ENCODE assay signal across 15 mouse cellular contexts in the genomic region with DNA sequence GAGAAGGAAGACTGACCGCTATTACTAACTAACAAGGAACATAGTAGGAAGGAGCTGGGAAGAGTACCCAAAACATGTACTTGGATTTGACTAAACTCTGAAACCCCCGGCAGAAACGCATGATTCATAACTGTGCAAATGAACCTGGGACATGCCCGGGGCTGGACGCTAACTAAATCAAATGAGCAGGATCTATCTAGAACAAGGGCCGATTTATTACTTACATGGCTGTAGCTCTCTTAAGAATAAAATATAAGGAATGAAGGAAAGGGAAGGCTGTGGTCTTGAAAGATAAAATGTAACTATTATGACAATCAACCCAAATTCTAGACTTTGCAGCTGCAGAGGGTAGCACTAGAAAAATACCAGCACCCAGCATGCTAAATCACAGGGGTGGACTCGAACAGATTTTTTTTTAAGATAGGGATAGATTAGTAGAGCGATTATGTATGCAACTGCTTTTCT. TPM values are rescaled to one million over a fixed set of nuclear protein-coding genes. Genes with fewer than 3 reads are reported as not detected.
DNase-seq lines count a peak whose midpoint lies in the region; ATAC-seq and TF ChIP-seq lines count a peak whose summit lies in the region.
"Had no signal": no experiment of that assay in that cellular context is flagged by ENCODE, and none has a peak within 500 bp of the region (broad histone marks: within the 10 kb centered on the region; RNA-seq: fewer than 3 reads in every experiment).

No protein-coding gene starts in this region.

- peak; percentile 13 for DNase-seq in adrenal gland, postnatal 14 days
- no peak for DNase-seq in adrenal gland, postnatal 36 days
- DNase-seq in hindbrain, embryonic 10.5 days (ENCODE audit: low spot score): no peak
- no peak for DNase-seq in neural tube, embryonic 10.5 days (ENCODE audit: extremely low spot score, low spot score)
- DNase-seq in liver, postnatal 0 days: no peak
- no peak for DNase-seq in urinary bladder, adult 18-20 months (ENCODE audit: low spot score in 2 of 2)
- DNase-seq: cerebellum, adult 2 months; gastrocnemius, postnatal 36 days; kidney, adult 18-20 months had no signal

- no peak for TF ChIP-seq EP300 in liver, postnatal 0 days (IDR thresholded peaks at IDR 0.05; ENCODE audit: low read depth)

- no peak overlapping the region for H3K27ac ChIP-seq in hindbrain, embryonic 10.5 days
- no peak overlapping the region for H3K27ac ChIP-seq in hindbrain, embryonic 12.5 days
- H3K27ac ChIP-seq in neural tube, embryonic 12.5 days: no peak overlapping the region
- no peak overlapping the region for H3K27ac ChIP-seq in liver, postnatal 0 days (ENCODE audit: low read depth)
- H3K27ac ChIP-seq: embryonic facial prominence, embryonic 12.5 days; forebrain, embryonic 15.5 days had no signal

- no peak for ATAC-seq in hindbrain, embryonic 12.5 days (ENCODE audit: low FRiP score)
- no peak for ATAC-seq in neural tube, embryonic 12.5 days (ENCODE audit: low FRiP score, low read depth)
- ATAC-seq in liver, postnatal 0 days: no peak
- ATAC-seq: forebrain, embryonic 15.5 days had no signal

- TF ChIP-seq CTCF in liver, postnatal 0 days (IDR thresholded peaks at IDR 0.05; ENCODE audit: low read depth): no peak

- H3K4me2 ChIP-seq in hindbrain, embryonic 12.5 days (replicated peaks): no peak overlapping the region
- no peak overlapping the region for H3K4me2 ChIP-seq in neural tube, embryonic 12.5 days (replicated peaks)
- peak overlapping the region; percentile 67 for H3K4me2 ChIP-seq in liver, postnatal 0 days (ENCODE audit: low read depth, low read length)
- H3K4me2 ChIP-seq: forebrain, embryonic 15.5 days had no signal

- 6% methylated on average over 8 of the region's 8 CpGs for WGBS in hindbrain, embryonic 10.5 days
- WGBS in hindbrain, embryonic 12.5 days: 6% methylated on average over 8 of the region's 8 CpGs
- WGBS in neural tube, embryonic 12.5 days: 4% methylated on average over 8 of the region's 8 CpGs
- 6% methylated on average over 8 of the region's 8 CpGs for WGBS in liver, postnatal 0 days (ENCODE audit: insufficient replicate concordance)

- H3K9me3 ChIP-seq in hindbrain, embryonic 10.5 days: no peaks in the 10 kb centered on the region
- H3K9me3 ChIP-seq in hindbrain, embryonic 12.5 days (replicated peaks): no peaks in the 10 kb centered on the region
- no peaks in the 10 kb centered on the region for H3K9me3 ChIP-seq in neural tube, embryonic 12.5 days
- H3K9me3 ChIP-seq in liver, postnatal 0 days (ENCODE audit: low read length): no peaks in the 10 kb centered on the region
- H3K9me3 ChIP-seq: embryonic facial prominence, embryonic 12.5 days; forebrain, embryonic 15.5 days had no signal

- peak overlapping the region; percentile 37 for H3K4me3 ChIP-seq in hindbrain, embryonic 10.5 days
- H3K4me3 ChIP-seq in hindbrain, embryonic 12.5 days: no peak overlapping the region
- 0 out of 2 replicates have a peak overlapping the region, but pooled peaks have one; percentile 13 for H3K4me3 ChIP-seq in neural tube, embryonic 12.5 days
- H3K4me3 ChIP-seq in liver, postnatal 0 days (ENCODE audit: low read depth, low read length): no peak overlapping the region
- H3K4me3 ChIP-seq: forebrain, embryonic 15.5 days had no signal

- no peak overlapping the region for H3K9ac ChIP-seq in hindbrain, embryonic 12.5 days
- H3K9ac ChIP-seq in neural tube, embryonic 12.5 days: no peak overlapping the region
- no peak overlapping the region for H3K9ac ChIP-seq in liver, postnatal 0 days (replicated peaks)
- H3K9ac ChIP-seq: embryonic facial prominence, embryonic 12.5 days; forebrain, embryonic 15.5 days had no signal

- H3K4me1 ChIP-seq in hindbrain, embryonic 10.5 days (replicated peaks): peaks cover 20% of the 10 kb centered on the region
- peaks cover 17% of the 10 kb centered on the region for H3K4me1 ChIP-seq in hindbrain, embryonic 12.5 days
- peaks cover 17% of the 10 kb centered on the region for H3K4me1 ChIP-seq in neural tube, embryonic 12.5 days
- H3K4me1 ChIP-seq in liver, postnatal 0 days (ENCODE audit: insufficient read depth): peaks cover 6% of the 10 kb centered on the region

- no peaks in the 10 kb centered on the region for H3K36me3 ChIP-seq in hindbrain, embryonic 10.5 days
- H3K36me3 ChIP-seq in hindbrain, embryonic 12.5 days: no peaks in the 10 kb centered on the region
- no peaks in the 10 kb centered on the region for H3K36me3 ChIP-seq in neural tube, embryonic 12.5 days
- no peaks in the 10 kb centered on the region for H3K36me3 ChIP-seq in liver, postnatal 0 days (replicated peaks; ENCODE audit: insufficient read depth, low read length)
- H3K36me3 ChIP-seq: embryonic facial prominence, embryonic 12.5 days; forebrain, embryonic 15.5 days had no signal

- H3K27me3 ChIP-seq in hindbrain, embryonic 10.5 days (ENCODE audit: insufficient read depth, poor library complexity, severe bottlenecking): peaks cover 100% of the 10 kb centered on the region
- peaks cover 85% of the 10 kb centered on the region for H3K27me3 ChIP-seq in hindbrain, embryonic 12.5 days
- H3K27me3 ChIP-seq in neural tube, embryonic 12.5 days (replicated peaks): peaks cover 79% of the 10 kb centered on the region
- H3K27me3 ChIP-seq in liver, postnatal 0 days (ENCODE audit: insufficient read depth, low read length): peaks cover 66% of the 10 kb centered on the region

RNA-seq across cellular contexts. Expression of a gene that starts 3.1 kb away (rescaled TPM):
- total RNA-seq in adrenal gland, postnatal 14 days (2021): 20.5 and 21.2 TPM in 2 replicates
- 10 to 100 TPM; 15.2 to 20.0 TPM for total RNA-seq in adrenal gland, postnatal 36 days (2021)
- polyA plus RNA-seq in hindbrain, embryonic 10.5 days (2016; fragmentation: Nextera tagmentation; extraction: Ambion mirVana): 3.3 and 4.3 TPM in 2 replicates
- 3.0 and 3.1 TPM in 2 replicates for polyA plus RNA-seq in hindbrain, embryonic 12.5 days (2016; fragmentation: Nextera tagmentation; extraction: Ambion mirVana)
- polyA plus RNA-seq in neural tube, embryonic 12.5 days (2016; fragmentation: Nextera tagmentation; extraction: Ambion mirVana): 0.15 and 0.40 TPM in 2 replicates
- 0.44 and 0.58 TPM in 2 replicates for polyA plus RNA-seq in liver, postnatal 0 days (2015; fragmentation: Nextera tagmentation; extraction: Ambion mirVana)
- total RNA-seq: gastrocnemius, postnatal 36 days; left cerebral cortex, postnatal 36 days; megakaryocyte progenitor cell, adult 5-6 weeks had no signal

Comparison
In these comparisons a context has a peak if more than half of its experiments do, and no peak if none do; other contexts are left out.
1. H3K4me3 ChIP-seq: peak in hindbrain, embryonic 10.5 days (single experiment) and neural tube, embryonic 12.5 days (single experiment); none in hindbrain, embryonic 12.5 days (single experiment) and liver, postnatal 0 days (single experiment).